Mouse (Mus musculus): ENCODE results near the gene Vav2.

- TF ChIP-seq USF1 (IDR thresholded peaks at IDR 0.05; ENCODE audit: low read depth) (no peak), MYOG (IDR thresholded peaks at IDR 0.05; ENCODE audit: control insufficient read depth, extremely low read depth, insufficient read length) (no peak), MAX (IDR thresholded peaks at IDR 0.05) (no peak), CEBPB (IDR thresholded peaks at IDR 0.05; ENCODE audit: low read depth) (no peak), CTCF (IDR thresholded peaks at IDR 0.05; ENCODE audit: control insufficient read depth, insufficient read depth, insufficient read length) (no peak)
These were observed 203.8 kb downstream of the Vav2 start for GRCm38 (mm10) chr2:27223012-27223421.
